Mouse (Mus musculus): ENCODE results near the gene Zdhhc18.

DNA sequence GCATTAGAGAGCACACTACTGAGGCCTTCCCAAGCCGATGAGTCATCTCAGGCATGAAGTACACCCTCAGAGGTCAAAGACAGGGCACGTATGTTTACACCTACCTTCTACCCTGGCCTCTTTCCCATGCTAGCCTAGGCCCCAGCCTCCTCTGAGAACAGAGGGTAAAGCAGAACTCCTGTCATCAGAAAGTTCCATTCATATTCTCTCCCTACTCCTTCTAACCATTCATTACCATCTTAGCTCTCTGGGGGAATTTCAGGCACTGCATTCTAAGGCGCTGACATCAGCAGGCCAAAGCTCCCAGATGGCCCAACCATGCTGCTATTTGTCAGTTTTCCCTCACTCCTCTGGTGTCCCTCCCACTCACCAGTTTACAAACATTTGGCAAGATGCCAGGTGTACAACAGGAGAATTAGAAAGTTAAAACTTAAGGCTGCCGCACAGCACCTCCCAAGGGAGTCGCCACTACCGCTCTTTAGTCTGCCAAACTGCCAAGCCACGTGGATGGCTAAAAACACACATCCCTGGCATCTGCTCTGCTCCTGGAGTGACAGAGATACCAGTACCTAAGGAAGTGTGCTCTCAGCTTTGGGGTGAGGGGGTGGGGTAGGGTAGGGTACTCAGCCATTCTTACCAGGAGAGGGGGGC lies 38.6 kb upstream of the Zdhhc18 start:
- TF ChIP-seq CTCF (conservative IDR thresholded peaks at IDR 0.05; ENCODE audit: insufficient read depth, insufficient read length, low read depth, low read length) (no peak), POLR2A (IDR thresholded peaks at IDR 0.05; ENCODE audit: low read depth, low read length) (no peak)

Data from kidney, adult 2 months (tissue).